Mouse (Mus musculus): Measurements from ENCODE around the gene Fli1. TPM values are rescaled to one million over a fixed set of nuclear protein-coding genes. Genes with fewer than 3 reads are reported as not detected.

Fli1 gene
- total RNA-seq, 2 experiments from 2014 or later = 92.7 to 95.8 TPM

Other genes with a start within 250 kb of the Fli1 start
- not detected in 2 replicates for gene Kcnj5, start 198.5 kb downstream of the Fli1 start, total RNA-seq (2015)
- gene Kcnj5, start 198.5 kb downstream of the Fli1 start, total RNA-seq (2017) = 0.07 TPM in 1 of 2 replicates, not detected in the other
- gene Kcnj1, start 170.4 kb downstream of the Fli1 start, total RNA-seq (2015) = not detected in 2 replicates
- not detected in 2 replicates for gene Kcnj1, start 170.4 kb downstream of the Fli1 start, total RNA-seq (2017)
- 8.6 and 16.8 TPM in 2 replicates for gene Ets1, start 93.4 kb upstream of the Fli1 start, total RNA-seq (2015)
- 29.5 and 33.1 TPM in 2 replicates for gene Ets1, start 93.4 kb upstream of the Fli1 start, total RNA-seq (2017)

Measured in megakaryocyte, adult 5-6 weeks (primary cell).